Mouse (Mus musculus) forebrain, embryonic 16.5 days (tissue): ENCODE results near the gene Olfr266. TPM values are rescaled to one million over a fixed set of nuclear protein-coding genes. Genes with fewer than 3 reads are reported as not detected.

ENCODE experiments used
- ATAC-seq: fragments of 200-750 bp; cut with Nextera tagmentation; 2 replicates; pipeline ENCODE4 v1.8.0; 2017; ENCODE audit warnings: mild to moderate bottlenecking, moderate library complexity
- H3K27ac ChIP-seq: fragments of 300-500 bp; sonication (generic); 2 replicates; pipeline ENCODE4 v1.5.1; 2014; ENCODE audit warnings: low read length, control low read depth
- H3K27me3 ChIP-seq: fragments of 300-500 bp; sonication (generic); replicated peaks from 2 replicates; pipeline ENCODE4 v1.6.1; 2014; ENCODE audit warnings: low read length; ENCODE audit not compliant: control insufficient read depth, insufficient read depth
- H3K36me3 ChIP-seq: fragments of 300-500 bp; sonication (generic); 2 replicates; pipeline ENCODE4 v1.6.1; 2014; ENCODE audit not compliant: control insufficient read depth, insufficient read depth
- H3K4me1 ChIP-seq: fragments of 300-500 bp; sonication (generic); replicated peaks from 2 replicates; pipeline ENCODE4 v1.6.1; 2014; ENCODE audit warnings: low read length; ENCODE audit not compliant: control insufficient read depth, insufficient read depth
- H3K4me2 ChIP-seq: fragments of 300-500 bp; sonication (generic); 2 replicates; pipeline ENCODE4 v1.6.1; 2014; ENCODE audit warnings: mild to moderate bottlenecking, low read length, control low read depth
- H3K4me3 ChIP-seq: fragments of 300-500 bp; sonication (generic); replicated peaks from 2 replicates; pipeline ENCODE4 v1.5.1; 2014; ENCODE audit warnings: mild to moderate bottlenecking, low read length, control low read depth
- H3K9ac ChIP-seq: fragments of 300-500 bp; sonication (generic); replicated peaks from 2 replicates; pipeline ENCODE4 v1.6.1; 2014; ENCODE audit warnings: low read depth, low read length, control low read depth
- H3K9me3 ChIP-seq: fragments of 300-500 bp; sonication (generic); 2 replicates; pipeline ENCODE4 v1.6.1; 2016; ENCODE audit warnings: low read length; ENCODE audit not compliant: control insufficient read depth
- WGBS: fragments of 180-500 bp; shearing (Covaris S2); extraction: QIAGEN DNeasy Blood & Tissue Kit; methylation state at CpG from one replicate; pipeline ENCODE4 v1.1.7; 2014; 5-methylcytosine and 5-hydroxymethylcytosine counted together
- polyA plus RNA-seq: library from polyadenylated mRNA; unstranded; fragments of >200 nt; fragmentation: Nextera tagmentation; extraction: Ambion mirVana; gene quantifications from 2 replicates; pipeline ENCODE4 v1.2.1, GENCODE M21; 2015

The Olfr266 gene
- polyA plus RNA-seq, 1 experiment from 2014 or later, result not detected

- ATAC-seq, result no peak
- no peaks in the 10 kb centered on the region for H3K9me3 ChIP-seq
- no peaks in the 10 kb centered on the region for H3K36me3 ChIP-seq
- H3K9ac ChIP-seq, result no peak overlapping the region
- no peak overlapping the region for H3K4me2 ChIP-seq
- H3K4me3 ChIP-seq, result no peak overlapping the region
- H3K27ac ChIP-seq, result no peak overlapping the region
- no peaks in the 10 kb centered on the region for H3K27me3 ChIP-seq
- H3K4me1 ChIP-seq, result no peaks in the 10 kb centered on the region
These were observed 38.1 kb downstream of the Olfr266 start for GRCm38 (mm10) chr3:106787972-106788371.

DNA sequence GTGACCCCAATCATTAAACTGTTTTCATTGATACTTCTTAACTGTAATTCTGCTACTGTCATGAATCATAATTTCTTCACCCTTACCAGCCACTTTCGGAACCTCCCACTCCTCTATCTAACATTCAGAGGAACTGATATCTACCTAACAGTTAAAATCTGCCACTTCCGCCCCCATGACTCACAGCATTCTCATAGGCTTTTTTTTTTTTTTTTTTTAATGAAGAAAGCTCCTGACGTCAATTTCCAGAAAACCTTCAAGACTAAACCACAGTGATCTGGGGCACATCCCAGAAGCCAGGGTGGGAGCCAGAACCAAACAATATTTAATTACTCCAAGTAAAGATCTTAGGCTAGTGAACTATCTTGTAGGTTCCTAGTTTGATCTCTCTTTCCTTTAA, 41.0 kb downstream of the Olfr266 start:
- 78% methylated on average over 3 of the region's 3 CpGs for WGBS
- no peak for ATAC-seq
- no peak overlapping the region for H3K4me2 ChIP-seq

DNA sequence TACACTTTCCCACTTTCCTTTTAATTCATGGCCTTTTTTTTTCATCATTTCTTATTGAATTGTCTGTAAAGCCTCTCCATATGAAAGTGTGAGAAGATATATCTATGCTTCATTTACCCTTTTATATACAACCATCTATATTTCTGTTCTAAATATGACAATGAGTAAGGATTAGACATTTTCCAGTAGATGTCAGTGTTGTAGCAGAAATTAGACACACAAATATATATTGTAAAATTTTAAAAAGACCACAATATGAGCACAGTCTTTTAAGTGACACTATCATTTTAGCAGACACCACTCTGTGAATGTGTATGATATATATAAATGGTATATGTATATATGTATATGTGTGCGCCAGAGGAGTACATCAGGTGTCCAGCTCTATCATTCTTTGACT, 54.3 kb downstream of the Olfr266 start:
- no peaks in the 10 kb centered on the region for H3K36me3 ChIP-seq
- no peaks in the 10 kb centered on the region for H3K4me1 ChIP-seq
- H3K27me3 ChIP-seq, result no peaks in the 10 kb centered on the region
- H3K9ac ChIP-seq, result no peak overlapping the region
- H3K9me3 ChIP-seq, result no peaks in the 10 kb centered on the region
- no peak overlapping the region for H3K4me2 ChIP-seq
- WGBS, result 80% methylated on average over 1 of the region's 1 CpGs
- H3K4me3 ChIP-seq, result no peak overlapping the region
- H3K27ac ChIP-seq, result no peak overlapping the region
- no peak for ATAC-seq

More for the DNA sequence above, 41.0 kb downstream of the Olfr266 start:
- H3K4me3 ChIP-seq, result no peak overlapping the region
- H3K27ac ChIP-seq, result no peak overlapping the region
- no peaks in the 10 kb centered on the region for H3K4me1 ChIP-seq
- no peak overlapping the region for H3K9ac ChIP-seq
- H3K9me3 ChIP-seq, result no peaks in the 10 kb centered on the region
- no peaks in the 10 kb centered on the region for H3K27me3 ChIP-seq
- H3K36me3 ChIP-seq, result no peaks in the 10 kb centered on the region

Other genes with a start within 250 kb of the Olfr266 start
- 18.8 and 19.2 TPM in 2 replicates for gene Lrif1, start 141.3 kb downstream of the Olfr266 start, polyA plus RNA-seq
- gene Cd53, start 36.1 kb downstream of the Olfr266 start, polyA plus RNA-seq, result 3.3 and 4.1 TPM in 2 replicates
- gene Kcna3, start 209.9 kb upstream of the Olfr266 start, polyA plus RNA-seq, result 14.7 and 15.7 TPM in 2 replicates